Mouse (Mus musculus) lung, embryonic 14.5 days (tissue): Measurements from ENCODE around the gene Lcn2. TPM values are rescaled to one million over a fixed set of nuclear protein-coding genes. Genes with fewer than 3 reads are reported as not detected.

Source experiments
- ATAC-seq: fragments of 200-750 bp; cut with Nextera tagmentation; 2 replicates; pipeline ENCODE4 v1.8.0; 2017; ENCODE audit warnings: mild to moderate bottlenecking, moderate TSS enrichment, moderate library complexity; ENCODE audit not compliant: insufficient read depth
- DNase-seq: peaks from one replicate; pipeline ENCODE4 v3.0.0-alpha.2; 2015
- H3K27ac ChIP-seq: fragments of 300-500 bp; sonication (generic); 2 replicates; pipeline ENCODE4 v1.5.1; 2014; ENCODE audit warnings: low read depth, mild to moderate bottlenecking, moderate library complexity
- H3K27me3 ChIP-seq: fragments of 300-500 bp; sonication (generic); 2 replicates; pipeline ENCODE4 v1.6.1; 2014; ENCODE audit warnings: low read length, control low read depth; ENCODE audit not compliant: insufficient read depth
- H3K36me3 ChIP-seq: fragments of 300-500 bp; sonication (generic); 2 replicates; pipeline ENCODE4 v1.6.1; 2014; ENCODE audit warnings: control low read depth; ENCODE audit not compliant: insufficient read depth
- H3K4me1 ChIP-seq: fragments of 300-500 bp; sonication (generic); 2 replicates; pipeline ENCODE4 v1.6.1; 2014; ENCODE audit warnings: antibody characterized with exemption, control low read depth; ENCODE audit not compliant: insufficient read depth
- H3K4me2 ChIP-seq: fragments of 300-500 bp; sonication (generic); 2 replicates; pipeline ENCODE4 v1.6.1; 2014; ENCODE audit warnings: mild to moderate bottlenecking
- H3K4me3 ChIP-seq: fragments of 300-500 bp; sonication (generic); 2 replicates; pipeline ENCODE4 v1.5.1; 2014; ENCODE audit warnings: low read depth, low read length
- H3K9ac ChIP-seq: fragments of 300-500 bp; sonication (generic); 2 replicates; pipeline ENCODE4 v1.6.1; 2014
- H3K9me3 ChIP-seq: fragments of 300-500 bp; sonication (generic); 2 replicates; pipeline ENCODE4 v1.6.1; 2016; ENCODE audit warnings: low read depth, low read length, control low read depth
- CTCF ChIP-seq: IDR thresholded peaks from 2 replicates; pipeline ENCODE4 v1.5.1; 2016; ENCODE audit warnings: antibody characterized with exemption, low read depth
- WGBS: fragments of 180-500 bp; shearing (Covaris S2); extraction: QIAGEN DNeasy Blood & Tissue Kit; methylation state at CpG from one replicate; pipeline ENCODE4 v1.1.7; 2014; 5-methylcytosine and 5-hydroxymethylcytosine counted together
- polyA plus RNA-seq: library from polyadenylated mRNA; unstranded; fragments of >200 nt; fragmentation: Nextera tagmentation; extraction: Ambion mirVana; gene quantifications from 2 replicates; pipeline ENCODE4 v1.2.1, GENCODE M21; 2014

Gene Lcn2
- polyA plus RNA-seq, 1 experiment from 2014 or later = not detected

DNA sequence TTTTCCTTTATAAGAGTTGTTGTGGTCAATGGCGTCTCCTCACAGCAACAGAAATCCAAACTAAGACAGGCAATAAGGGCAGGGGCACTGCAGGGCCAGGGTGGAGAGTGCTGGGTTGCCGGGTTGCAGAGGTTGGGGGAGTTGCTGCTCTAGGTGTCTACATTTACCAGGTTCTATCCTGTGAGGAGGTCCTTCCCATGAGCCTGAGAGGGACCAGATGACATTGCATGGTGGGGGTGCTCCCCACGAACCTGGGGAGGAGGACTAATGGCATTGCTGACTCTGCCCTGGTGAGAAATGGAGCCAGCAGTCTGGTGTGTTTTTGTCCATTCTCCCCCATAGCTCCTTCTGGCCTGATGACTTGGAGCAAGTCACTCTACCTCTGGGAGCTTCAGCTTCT lies 30.3 kb downstream of the Lcn2 start:
- Histone ChIP-seq H3K9me3 (no peaks in the 10 kb centered on the region), H3K4me3 (no peak overlapping the region), H3K27me3 (peaks cover 6% of the 10 kb centered on the region), H3K27ac (no peak overlapping the region), H3K4me2 (no peak overlapping the region), H3K36me3 (no peaks in the 10 kb centered on the region), H3K4me1 (peaks cover 8% of the 10 kb centered on the region), H3K9ac (no peak overlapping the region)
- no peak for TF ChIP-seq CTCF
- DNase-seq (no peak), ATAC-seq (no peak)
- 68% methylated on average over 3 of the region's 3 CpGs for WGBS

DNA sequence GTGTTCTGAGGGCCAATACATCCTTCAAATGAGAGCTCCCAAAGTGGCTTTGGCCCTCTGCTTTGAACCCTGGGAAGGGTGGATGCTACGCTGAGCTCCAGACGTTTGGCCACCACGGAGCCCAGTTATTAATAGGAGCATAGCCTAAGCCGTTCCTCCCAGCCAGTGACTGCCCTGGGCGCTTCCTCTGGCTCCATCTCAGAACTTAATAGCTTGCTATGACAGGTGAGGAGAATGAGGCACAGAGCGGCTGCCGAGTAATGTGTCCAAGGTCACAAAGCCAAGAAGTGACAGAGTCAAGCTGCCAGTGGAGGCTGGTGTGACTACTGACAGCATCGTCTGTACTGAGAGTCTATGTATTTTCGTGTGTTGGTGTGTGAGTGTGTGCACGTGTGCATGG lies 31.8 kb downstream of the Lcn2 start:
- Histone ChIP-seq H3K27ac (no peak overlapping the region), H3K4me1 (peaks cover 3% of the 10 kb centered on the region), H3K4me2 (no peak overlapping the region), H3K36me3 (no peaks in the 10 kb centered on the region), H3K27me3 (no peaks in the 10 kb centered on the region), H3K4me3 (no peak overlapping the region), H3K9ac (no peak overlapping the region), H3K9me3 (no peaks in the 10 kb centered on the region)
- no peak for TF ChIP-seq CTCF
- WGBS = 46% methylated on average over 10 of the region's 10 CpGs
- DNase-seq = no peak
- ATAC-seq = no peak

DNA sequence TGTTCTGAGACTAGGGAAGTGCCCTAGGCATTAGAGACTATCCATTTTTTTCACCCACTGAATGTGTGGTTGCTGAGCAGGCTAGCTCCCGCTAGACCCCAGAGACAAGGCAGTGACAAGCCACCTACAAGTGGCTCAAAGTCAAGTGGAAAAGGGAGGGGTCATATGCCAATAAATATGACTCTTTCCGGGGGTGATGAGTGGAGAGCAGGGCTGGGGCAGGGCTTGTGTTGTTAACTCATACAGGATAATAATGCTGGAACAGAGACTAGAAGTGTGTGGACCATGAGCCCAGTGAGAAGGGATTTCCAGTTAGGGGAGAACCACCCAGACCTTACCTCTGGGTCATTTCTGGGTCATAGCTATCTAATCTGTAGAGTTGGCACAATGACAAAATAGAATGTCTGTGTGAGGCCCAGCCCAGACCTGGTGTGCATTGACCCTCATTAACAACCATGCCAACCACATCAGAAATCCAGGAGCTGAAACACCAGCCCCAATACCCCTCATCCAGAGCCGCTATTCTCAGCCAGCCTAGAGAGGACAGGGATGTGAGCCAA lies 33.6 kb downstream of the Lcn2 start:
- Histone ChIP-seq H3K36me3 (no peaks in the 10 kb centered on the region), H3K27me3 (no peaks in the 10 kb centered on the region), H3K9me3 (no peaks in the 10 kb centered on the region), H3K4me3 (no peak overlapping the region), H3K9ac (no peak overlapping the region), H3K4me1 (no peaks in the 10 kb centered on the region), H3K4me2 (no peak overlapping the region), H3K27ac (no peak overlapping the region)
- no peak for TF ChIP-seq CTCF
- ATAC-seq = no peak
- 75% methylated on average over 3 of the region's 3 CpGs for WGBS
- DNase-seq = no peak

DNA sequence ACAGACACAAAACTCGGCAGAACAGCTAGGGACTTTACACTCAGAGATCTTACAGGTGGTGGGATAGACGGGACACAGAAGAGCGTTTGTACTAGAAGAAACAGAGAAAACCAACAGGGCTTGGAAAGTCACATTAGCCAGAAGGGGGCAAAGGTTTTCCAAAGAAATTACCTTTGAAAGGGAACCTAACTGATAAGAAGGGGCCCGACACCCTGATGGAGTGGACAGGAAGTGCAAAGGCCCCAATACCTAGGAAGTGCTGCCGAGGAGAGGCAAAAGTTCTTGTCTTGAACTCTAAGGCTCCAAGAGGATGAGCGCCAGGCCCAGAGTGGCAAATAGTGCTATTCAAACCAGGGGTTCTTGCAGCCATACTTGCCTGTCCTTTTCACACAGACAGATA lies 34.2 kb downstream of the Lcn2 start:
- WGBS = 35% methylated on average over 6 of the region's 6 CpGs
- no peaks in the 10 kb centered on the region for H3K4me1 ChIP-seq

DNA sequence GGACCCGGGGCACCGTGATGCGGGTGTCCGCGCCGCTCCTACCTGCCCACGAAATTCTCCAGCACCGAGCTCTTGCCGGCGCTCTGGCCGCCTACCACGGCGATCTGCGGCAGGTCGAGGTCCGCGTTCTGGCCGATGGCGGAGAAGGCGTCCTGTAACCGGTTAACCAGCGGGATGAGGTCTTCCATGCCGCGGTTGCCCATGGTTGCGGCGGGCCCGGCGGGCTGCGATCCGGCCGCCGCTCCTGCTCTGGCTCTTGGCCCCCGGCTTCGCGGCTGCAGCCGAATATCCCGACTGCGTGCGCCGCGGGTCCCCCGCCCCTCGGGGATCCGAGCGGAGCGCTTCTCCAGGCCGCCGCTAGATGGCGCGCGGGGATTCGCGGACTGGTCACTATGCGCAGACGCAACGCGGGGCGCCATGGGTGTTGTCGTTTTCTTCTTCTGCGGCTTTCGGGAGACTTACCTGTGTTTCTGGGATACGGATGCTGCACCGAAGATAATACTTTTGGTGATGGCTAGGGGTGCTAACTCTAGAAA lies 35.0 kb downstream of the Lcn2 start, which contains the start of gene Dnm1:
Dnm1 (minus strand) TSS at position 332 of the 536 bp plus-strand sequence.
- DNase-seq = peak; percentile 97
- Histone ChIP-seq H3K9me3 (no peaks in the 10 kb centered on the region), H3K4me3 (peak within 1 kb of the TSS; percentile 62), H3K4me2 (peak within 1 kb of the TSS; percentile 97), H3K36me3 (no peaks in the 10 kb centered on the region), H3K4me1 (no peaks in the 10 kb centered on the region), H3K9ac (peak within 1 kb of the TSS; percentile 73), H3K27me3 (no peaks in the 10 kb centered on the region), H3K27ac (peak within 1 kb of the TSS; percentile 52)
- ATAC-seq = peak; percentile 77
- under 1% methylated on average over 63 of the region's 63 CpGs for WGBS
- TF ChIP-seq CTCF = peak; percentile 88

More for the DNA sequence above, 34.2 kb downstream of the Lcn2 start:
- H3K27ac ChIP-seq = no peak overlapping the region
- no peak for TF ChIP-seq CTCF
- H3K36me3 ChIP-seq = no peaks in the 10 kb centered on the region
- H3K9ac ChIP-seq = no peak overlapping the region
- DNase-seq (no peak), ATAC-seq (no peak)
- peak overlapping the region; percentile 97; the same call in 1 of the 2 replicates for H3K4me2 ChIP-seq
- H3K27me3 ChIP-seq = no peaks in the 10 kb centered on the region
- H3K4me3 ChIP-seq = 0 out of 2 replicates have a peak overlapping the region, but pooled peaks have one; percentile 62
- no peaks in the 10 kb centered on the region for H3K9me3 ChIP-seq

DNA sequence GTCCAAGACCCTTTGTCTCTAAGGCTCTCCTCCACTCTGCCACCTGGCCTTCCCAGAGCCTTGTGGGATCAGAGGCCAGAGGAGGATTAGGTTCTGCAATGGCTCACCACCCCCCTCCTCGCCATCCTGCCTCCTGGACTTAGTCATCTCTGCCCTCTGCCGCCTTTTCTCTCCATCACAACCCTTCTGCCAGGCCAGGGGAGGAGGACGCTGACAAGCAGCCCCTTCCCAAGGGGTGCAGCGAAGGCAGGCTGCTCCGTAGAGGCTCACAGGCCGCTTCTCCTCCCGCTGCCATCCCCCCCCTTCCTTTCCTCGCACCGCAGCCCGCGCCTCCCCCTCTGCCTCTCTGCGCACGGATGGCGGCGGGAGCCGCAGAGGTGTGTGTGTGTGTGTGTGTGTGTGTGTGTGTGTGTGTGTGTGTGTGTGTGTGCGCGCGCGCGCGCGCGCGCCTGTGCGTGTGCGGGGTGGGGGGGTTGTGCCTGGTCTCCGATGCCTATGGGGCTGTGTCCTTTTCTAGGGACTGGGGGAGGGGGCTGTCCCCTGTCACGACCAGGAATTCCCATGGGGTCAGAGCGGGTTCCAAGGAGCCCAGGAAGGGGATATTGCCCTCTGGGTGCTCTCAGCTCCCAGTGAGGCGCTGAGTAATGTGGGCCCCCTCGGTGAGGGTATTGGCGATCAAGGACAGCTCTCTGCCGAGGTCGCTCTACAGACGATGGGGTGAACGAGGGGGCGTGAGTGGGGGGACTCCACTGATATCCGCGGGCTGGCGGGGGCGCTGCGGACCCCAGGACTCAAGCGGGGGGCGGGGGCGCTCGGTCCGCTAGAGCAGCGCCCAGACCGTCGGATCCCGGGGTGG lies 35.7 kb downstream of the Lcn2 start, which contains the start of gene Ciz1:
Ciz1 (plus strand) TSS at position 177 of the 856 bp plus-strand sequence.
- Histone ChIP-seq H3K4me1 (no peaks in the 10 kb centered on the region), H3K9me3 (no peaks in the 10 kb centered on the region), H3K4me3 (peak within 1 kb of the TSS; percentile 62), H3K27me3 (no peaks in the 10 kb centered on the region), H3K4me2 (peak within 1 kb of the TSS; percentile 97), H3K36me3 (no peaks in the 10 kb centered on the region), H3K27ac (peak within 1 kb of the TSS; percentile 52), H3K9ac (peak within 1 kb of the TSS; percentile 73)
- ATAC-seq = peak; percentile 61
- WGBS = under 1% methylated on average over 34 of the region's 52 CpGs
- DNase-seq = peak; percentile 49
- no peak for TF ChIP-seq CTCF

DNA sequence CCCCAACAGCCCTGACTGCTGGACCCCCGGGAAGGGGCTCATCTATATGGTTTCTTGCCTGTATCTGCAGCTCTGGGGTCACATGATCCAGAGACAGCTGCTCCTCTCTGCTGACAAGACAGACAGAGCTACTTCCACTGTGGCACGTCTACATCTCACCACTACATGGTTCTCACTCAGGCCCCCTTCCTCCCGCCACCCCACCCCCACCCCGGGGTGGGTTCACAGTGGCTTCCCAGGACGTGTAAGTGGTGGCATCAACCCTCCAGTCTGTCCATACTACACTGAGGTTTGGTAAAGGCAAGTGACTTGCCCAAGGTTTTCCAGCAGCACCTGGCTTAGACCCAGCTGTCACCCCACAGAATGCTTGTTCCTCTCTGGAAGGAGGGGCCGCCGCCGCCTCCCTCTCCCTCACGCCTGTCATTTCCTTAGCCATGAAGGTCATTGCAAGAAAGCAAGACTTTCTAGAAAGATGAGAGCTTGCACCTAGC lies 36.5 kb downstream of the Lcn2 start:
- ATAC-seq (no peak), DNase-seq (no peak)
- Histone ChIP-seq H3K4me3 (no peak overlapping the region), H3K4me2 (peak overlapping the region; percentile 97), H3K4me1 (no peaks in the 10 kb centered on the region), H3K27ac (no peak overlapping the region), H3K36me3 (no peaks in the 10 kb centered on the region), H3K27me3 (no peaks in the 10 kb centered on the region), H3K9me3 (no peaks in the 10 kb centered on the region), H3K9ac (0 out of 2 replicates have a peak overlapping the region, but pooled peaks have one; percentile 73)
- no peak for TF ChIP-seq CTCF
- 43% methylated on average over 9 of the region's 9 CpGs for WGBS
